Mouse (Mus musculus) stomach, postnatal 0 days (tissue): ENCODE measurements at regions not wholly inside any gene's neighbourhood (a gene's known extent, or its start where the extent isn't known, plus 50 kb on each side); places are given as distances from the start of the nearest gene placed in this dataset.
A peak's percentile ranks its signal among the peaks of the same experiment; 100 is the strongest.

Experiments
- CTCF ChIP-seq: IDR thresholded peaks from 2 replicates; pipeline ENCODE4 v1.5.1; 2016; ENCODE audit warnings: antibody characterized with exemption, low read depth, mild to moderate bottlenecking, moderate library complexity
- EP300 ChIP-seq: optimal IDR thresholded peaks from 2 replicates; pipeline ENCODE3; 2016; ENCODE audit warnings: antibody characterized with exemption

GRCm38 (mm10) chr10:9071630-9072029 is 185.8 kb upstream of the Sash1 start:
- TF ChIP-seq CTCF: peak; percentile 73
- no peak for TF ChIP-seq EP300
